Mouse (Mus musculus) intestine, embryonic 16.5 days (tissue): ENCODE measurements around the gene Brs3. TPM values are rescaled to one million over a fixed set of nuclear protein-coding genes. Genes with fewer than 3 reads are reported as not detected.

ENCODE experiments used
- polyA plus RNA-seq: library from polyadenylated mRNA; unstranded; fragments of >200 nt; fragmentation: Nextera tagmentation; extraction: Ambion mirVana; gene quantifications from 2 replicates; pipeline ENCODE4 v1.2.1, GENCODE M21; 2015

Gene Brs3
- polyA plus RNA-seq, 1 experiment from 2014 or later, result not detected

Other genes with a start within 250 kb of the Brs3 start
- 0.77 and 1.1 TPM in 2 replicates for gene Map7d3, start 220.7 kb upstream of the Brs3 start, polyA plus RNA-seq
- gene Adgrg4, start 172.9 kb upstream of the Brs3 start, polyA plus RNA-seq, result 0.56 and 0.92 TPM in 2 replicates
- gene Htatsf1, start 10.5 kb downstream of the Brs3 start, polyA plus RNA-seq, result 44.8 and 50.3 TPM in 2 replicates
- not detected in 2 replicates for gene Vgll1, start 45.0 kb downstream of the Brs3 start, polyA plus RNA-seq
- not detected in 2 replicates for gene Cd40lg, start 169.1 kb downstream of the Brs3 start, polyA plus RNA-seq